Mouse (Mus musculus) small intestine, adult 2 months (tissue): ENCODE measurements around the gene Fsip1. TPM values are rescaled to one million over a fixed set of nuclear protein-coding genes. Genes with fewer than 3 reads are reported as not detected.

Source experiments
- H3K27ac ChIP-seq: fragments of 200-500 bp; 2 replicates; pipeline ENCODE4 v1.5.1; 2012; ENCODE audit warnings: low read depth, low read length, control low read depth, inconsistent platforms; ENCODE audit not compliant: insufficient read depth
- H3K27me3 ChIP-seq: fragments of 200-500 bp; 2 replicates; pipeline ENCODE4 v1.6.1; 2012; ENCODE audit warnings: mild to moderate bottlenecking, moderate library complexity, low read length, inconsistent platforms; ENCODE audit not compliant: control insufficient read depth, insufficient read depth
- H3K36me3 ChIP-seq: fragments of 200-500 bp; 2 replicates; pipeline ENCODE4 v1.6.1; 2012; ENCODE audit warnings: mild to moderate bottlenecking, low read length, control low read depth, inconsistent platforms; ENCODE audit not compliant: control insufficient read depth, insufficient read depth
- H3K4me1 ChIP-seq: fragments of 200-500 bp; 2 replicates; pipeline ENCODE4 v1.6.1; 2012; ENCODE audit warnings: low read length, inconsistent platforms, mixed read lengths; ENCODE audit not compliant: control insufficient read depth, insufficient read depth, insufficient read length
- H3K4me3 ChIP-seq: fragments of 200-500 bp; 2 replicates; pipeline ENCODE4 v1.5.1; 2012; ENCODE audit warnings: low read depth, mild to moderate bottlenecking, control low read depth, inconsistent platforms, low read length, moderate library complexity
- CTCF ChIP-seq: fragments of 200-500 bp; IDR thresholded peaks from 2 replicates; pipeline ENCODE4 v1.5.1; 2012; ENCODE audit warnings: low read depth, mild to moderate bottlenecking, control low read depth, inconsistent platforms, low read length, moderate library complexity, mixed read lengths; ENCODE audit not compliant: insufficient replicate concordance, insufficient read length; ENCODE audit errors: extremely low read depth
- POLR2A ChIP-seq: fragments of 200-500 bp; IDR thresholded peaks from 2 replicates; pipeline ENCODE4 v1.6.1; 2012; ENCODE audit warnings: low read depth, mild to moderate bottlenecking, control low read depth, inconsistent platforms, low read length, moderate library complexity
- WGBS: fragments of 180-500 bp; shearing (Covaris S2); methylation state at CpG from one replicate; pipeline ENCODE4 v1.1.7; 2018; 5-methylcytosine and 5-hydroxymethylcytosine counted together
- polyA plus RNA-seq: library from polyadenylated mRNA; depleted of rRNA; stranded (reverse); fragments of >200 nt; gene quantifications from 2 replicates; pipeline ENCODE4 v1.2.3, GENCODE M21; 2012

Fsip1 gene
- polyA plus RNA-seq, 1 experiment = 0.05 TPM

DNA sequence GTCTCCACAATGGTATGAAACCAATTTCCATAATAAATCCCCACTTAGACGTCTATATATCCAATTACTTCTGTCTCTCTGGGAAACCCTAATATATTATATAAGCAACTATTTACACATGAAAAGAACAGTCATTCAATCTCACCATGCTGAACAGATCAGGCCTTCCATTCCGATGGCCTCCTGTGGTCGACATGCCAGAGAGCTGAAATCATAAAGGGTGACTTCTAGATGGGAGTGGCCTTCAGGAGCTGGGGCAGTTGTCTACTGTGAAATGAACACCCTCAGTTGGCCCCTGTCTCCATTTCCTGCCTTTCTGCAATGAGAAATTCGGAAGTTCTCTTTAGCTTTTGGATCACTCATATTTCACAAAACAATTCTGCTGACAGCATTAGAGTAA lies 154.6 kb downstream of the Fsip1 start:
- Histone ChIP-seq H3K27ac (no peak overlapping the region), H3K27me3 (no peaks in the 10 kb centered on the region), H3K4me1 (no peaks in the 10 kb centered on the region), H3K4me3 (no peak overlapping the region), H3K36me3 (no peaks in the 10 kb centered on the region)
- no peak for TF ChIP-seq POLR2A
- TF ChIP-seq CTCF = no peak
- WGBS = 68% methylated on average over 4 of the region's 4 CpGs

DNA sequence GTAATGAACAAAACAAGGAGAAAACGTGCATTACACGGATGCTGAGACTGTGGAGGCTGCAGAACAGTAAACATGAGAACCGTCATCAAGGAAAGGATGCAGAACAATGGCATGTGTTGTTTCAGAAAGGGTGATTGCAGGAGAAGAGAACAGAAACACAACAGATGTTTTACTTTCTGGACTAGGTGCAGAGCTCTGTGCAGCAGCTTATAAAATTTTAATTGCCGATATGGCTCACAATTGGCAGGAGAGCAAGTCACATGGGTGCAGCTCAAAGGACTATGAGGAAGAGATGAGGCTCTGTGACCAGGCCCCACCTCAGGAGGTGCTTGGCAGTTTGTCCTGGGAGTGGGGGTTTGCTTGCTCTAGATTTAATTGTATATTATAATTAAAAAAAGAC lies 157.7 kb downstream of the Fsip1 start:
- no peaks in the 10 kb centered on the region for H3K27me3 ChIP-seq
- 22% methylated on average over 4 of the region's 4 CpGs for WGBS
- H3K27ac ChIP-seq = no peak overlapping the region
- TF ChIP-seq POLR2A = no peak
- no peak for TF ChIP-seq CTCF
- no peaks in the 10 kb centered on the region for H3K4me1 ChIP-seq
- H3K36me3 ChIP-seq = no peaks in the 10 kb centered on the region
- no peak overlapping the region for H3K4me3 ChIP-seq

DNA sequence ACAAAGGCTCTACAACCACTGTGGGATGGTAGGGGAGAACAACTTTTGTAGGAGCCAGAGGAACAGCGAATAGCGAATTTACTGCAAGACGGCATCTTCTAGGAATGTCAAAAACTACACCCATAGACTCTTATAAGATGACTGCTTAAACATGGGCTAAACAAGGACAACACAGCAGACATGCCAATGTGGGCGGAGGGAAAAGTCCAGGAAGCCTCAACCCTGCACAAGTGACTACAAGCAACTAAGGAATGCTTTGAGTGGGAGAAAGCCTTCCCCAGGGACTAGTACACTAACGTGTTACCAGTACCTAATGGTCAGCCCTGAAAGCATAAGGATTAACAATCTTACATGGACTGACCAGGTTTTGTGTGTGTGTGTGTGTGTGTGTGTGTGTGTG lies 165.5 kb downstream of the Fsip1 start:
- H3K27me3 ChIP-seq = no peaks in the 10 kb centered on the region
- H3K4me1 ChIP-seq = no peaks in the 10 kb centered on the region
- WGBS = 85% methylated on average over 5 of the region's 5 CpGs
- TF ChIP-seq CTCF = no peak
- no peak for TF ChIP-seq POLR2A
- H3K36me3 ChIP-seq = no peaks in the 10 kb centered on the region
- H3K4me3 ChIP-seq = no peak overlapping the region
- H3K27ac ChIP-seq = no peak overlapping the region

DNA sequence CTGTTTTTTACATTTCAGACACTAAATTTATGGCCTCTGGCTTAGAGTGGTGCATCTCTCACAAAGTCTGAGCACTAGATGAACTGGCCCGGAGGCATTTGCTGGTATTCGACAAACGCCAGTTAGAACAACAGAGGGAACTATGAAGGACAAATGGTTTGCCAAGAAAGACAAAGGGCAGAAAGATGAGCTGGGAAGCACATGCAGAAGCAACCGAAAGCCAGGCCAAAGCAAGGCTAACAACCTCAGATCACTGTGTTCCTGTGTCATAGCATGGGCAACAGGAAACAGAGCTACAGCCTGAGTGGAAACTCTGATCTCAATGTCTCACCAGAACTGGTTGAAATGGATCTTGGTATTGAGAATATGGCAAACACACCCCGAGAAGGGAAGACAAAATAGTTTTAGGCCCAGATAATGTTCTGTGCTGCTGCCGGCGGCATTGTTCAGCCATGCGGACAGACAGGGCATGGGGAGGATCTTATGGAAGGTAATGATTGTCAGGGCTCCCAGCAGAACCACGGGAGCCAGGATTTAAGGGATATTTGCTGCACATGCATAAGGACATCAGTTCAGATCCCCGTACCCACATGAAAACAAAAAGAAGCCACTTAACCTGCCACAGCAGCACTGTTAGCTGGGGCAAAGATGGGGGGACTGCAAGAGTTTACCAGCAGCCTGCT lies 169.6 kb downstream of the Fsip1 start:
- H3K4me3 ChIP-seq = no peak overlapping the region
- H3K27me3 ChIP-seq = no peaks in the 10 kb centered on the region
- TF ChIP-seq CTCF = no peak
- WGBS = 83% methylated on average over 10 of the region's 10 CpGs
- no peaks in the 10 kb centered on the region for H3K4me1 ChIP-seq
- no peak overlapping the region for H3K27ac ChIP-seq
- no peaks in the 10 kb centered on the region for H3K36me3 ChIP-seq

DNA sequence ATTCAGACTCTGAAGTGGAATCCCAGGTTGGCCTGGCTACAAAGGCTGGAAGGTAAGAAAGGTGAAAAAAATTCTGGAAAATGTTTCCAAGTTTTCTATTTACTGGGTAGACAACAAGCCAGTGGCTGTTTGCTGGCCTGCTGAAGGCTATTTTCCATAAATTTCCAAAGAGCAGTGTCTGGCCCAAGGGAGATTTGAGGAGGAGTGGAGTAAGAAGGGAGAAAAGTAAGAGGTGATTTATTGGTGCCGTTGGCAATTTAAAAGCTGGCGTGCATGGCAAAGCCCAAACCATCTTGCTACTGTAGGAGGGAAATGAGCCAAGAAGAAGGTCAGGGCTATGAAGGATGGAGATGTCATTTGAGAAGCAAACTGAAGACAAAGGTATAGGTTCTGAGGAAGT lies 171.1 kb downstream of the Fsip1 start:
- no peak overlapping the region for H3K27ac ChIP-seq
- TF ChIP-seq CTCF (no peak), POLR2A (no peak)
- H3K36me3 ChIP-seq = no peaks in the 10 kb centered on the region
- H3K27me3 ChIP-seq = no peaks in the 10 kb centered on the region
- no peaks in the 10 kb centered on the region for H3K4me1 ChIP-seq
- 94% methylated on average over 2 of the region's 2 CpGs for WGBS
- no peak overlapping the region for H3K4me3 ChIP-seq

DNA sequence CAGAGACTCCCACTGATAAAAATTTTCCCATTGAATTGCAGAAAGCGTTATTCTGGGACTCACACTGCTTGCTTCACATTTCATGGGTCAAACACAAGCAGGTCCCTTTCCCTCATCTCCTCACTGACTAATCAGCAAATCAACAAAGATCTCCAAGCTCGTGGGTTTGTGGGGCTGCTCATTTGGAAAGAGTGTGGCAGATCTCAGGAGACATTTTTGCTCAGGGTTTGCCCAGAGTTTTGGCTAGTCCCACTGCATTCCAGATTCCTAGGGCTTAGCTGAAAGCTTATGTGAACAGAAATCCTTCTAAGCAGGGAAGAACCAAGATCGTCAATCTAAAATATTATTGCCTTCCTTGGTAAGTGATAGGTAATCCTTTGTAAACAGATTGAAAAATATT lies 172.1 kb downstream of the Fsip1 start:
- H3K27ac ChIP-seq = no peak overlapping the region
- TF ChIP-seq CTCF (no peak), POLR2A (no peak)
- H3K4me3 ChIP-seq = no peak overlapping the region
- no peaks in the 10 kb centered on the region for H3K27me3 ChIP-seq
- no peaks in the 10 kb centered on the region for H3K4me1 ChIP-seq
- 63% methylated on average over 3 of the region's 3 CpGs for WGBS
- no peaks in the 10 kb centered on the region for H3K36me3 ChIP-seq

DNA sequence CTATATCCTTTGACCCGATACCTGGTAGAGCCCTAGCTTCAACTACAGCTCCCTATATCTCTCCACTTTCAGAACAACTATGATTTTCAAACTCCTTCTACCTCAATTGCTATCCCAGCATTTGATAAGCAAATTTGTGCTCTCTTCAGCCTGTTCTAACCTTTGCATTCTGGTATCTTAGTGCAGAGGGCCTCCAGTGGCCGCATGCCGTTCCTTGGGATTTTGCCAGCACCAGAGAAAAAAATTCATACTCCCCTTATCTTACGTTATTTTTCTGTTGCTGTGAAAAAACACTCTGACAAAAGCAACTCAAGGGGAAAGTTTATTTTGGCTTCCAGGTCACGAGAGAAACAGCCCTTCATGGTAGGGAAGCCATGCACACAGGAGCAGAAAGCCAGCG lies 173.1 kb downstream of the Fsip1 start:
- 70% methylated on average over 6 of the region's 6 CpGs for WGBS
- no peaks in the 10 kb centered on the region for H3K4me1 ChIP-seq
- no peak overlapping the region for H3K4me3 ChIP-seq
- H3K36me3 ChIP-seq = no peaks in the 10 kb centered on the region
- H3K27me3 ChIP-seq = no peaks in the 10 kb centered on the region
- H3K27ac ChIP-seq = no peak overlapping the region
- TF ChIP-seq CTCF = no peak
- TF ChIP-seq POLR2A = no peak
